Comparison of ENCODE assay signal across 8 mouse cellular contexts in genomic region chr5:124184898-124185701, GRCm38 (mm10).
A peak's percentile ranks its signal among the peaks of the same experiment; 100 is the strongest.
DNase-seq lines count a peak whose midpoint lies in the region; ATAC-seq and TF ChIP-seq lines count a peak whose summit lies in the region.

No protein-coding gene starts in this region.

- WGBS in cerebellum, adult 2 months = 32% methylated on average over 15 of the region's 15 CpGs
- 17% methylated on average over 15 of the region's 15 CpGs for WGBS in neural tube, embryonic 11.5 days
- 20% methylated on average over 15 of the region's 15 CpGs for WGBS in limb, embryonic 15.5 days

- H3K4me1 ChIP-seq in cerebellum, adult 2 months (ENCODE audit: control insufficient read depth, insufficient read depth, low read length) = peaks cover 62% of the 10 kb centered on the region
- H3K4me1 ChIP-seq in neural tube, embryonic 11.5 days (ENCODE audit: control insufficient read depth, insufficient read depth, low read length) = peaks cover 28% of the 10 kb centered on the region
- H3K4me1 ChIP-seq in limb, embryonic 15.5 days = peaks cover 52% of the 10 kb centered on the region

- no peak for ATAC-seq in neural tube, embryonic 11.5 days (ENCODE audit: insufficient read depth, low FRiP score, low TSS enrichment)
- ATAC-seq in limb, embryonic 15.5 days (ENCODE audit: insufficient number of reproducible peaks, low FRiP score, low TSS enrichment, low read depth) = peak; percentile 44; the same call in 1 of the 2 replicates

- no peak for DNase-seq in cerebellum, adult 2 months
- no peak for DNase-seq in cerebellum, adult 11 months
- no peak for DNase-seq in neural tube, embryonic 11.5 days (ENCODE audit: low spot score)
- no peak for DNase-seq in neural tube, embryonic 10.5 days (ENCODE audit: extremely low spot score, low spot score)
- peak; percentile 62 for DNase-seq in thymus, postnatal 25 days
- DNase-seq in spleen, adult 18-20 months = no peak
- DNase-seq in urinary bladder, adult 18-20 months (ENCODE audit: low spot score in 2 of 2) = no peak

- no peak for TF ChIP-seq CTCF in cerebellum, adult 2 months (IDR thresholded peaks at IDR 0.05; ENCODE audit: borderline replicate concordance, insufficient read depth, low read depth, low read length)

- H3K9ac ChIP-seq in neural tube, embryonic 11.5 days (ENCODE audit: low read length) = peak overlapping the region; percentile 12; the same call in 1 of the 2 replicates
- H3K9ac ChIP-seq in limb, embryonic 15.5 days = no peak overlapping the region

- no peaks in the 10 kb centered on the region for H3K27me3 ChIP-seq in cerebellum, adult 2 months (ENCODE audit: control insufficient read depth, insufficient read depth, low read length)
- H3K27me3 ChIP-seq in neural tube, embryonic 11.5 days (ENCODE audit: control insufficient read depth, insufficient read depth, low read length) = no peaks in the 10 kb centered on the region
- H3K27me3 ChIP-seq in limb, embryonic 15.5 days = no peaks in the 10 kb centered on the region

- TF ChIP-seq POLR2A in cerebellum, adult 2 months (IDR thresholded peaks at IDR 0.05; ENCODE audit: borderline replicate concordance, insufficient read depth, low read length) = no peak

- H3K36me3 ChIP-seq in neural tube, embryonic 11.5 days (ENCODE audit: control insufficient read depth, insufficient read depth, low read length) = no peaks in the 10 kb centered on the region
- H3K36me3 ChIP-seq in limb, embryonic 15.5 days = no peaks in the 10 kb centered on the region

- H3K4me2 ChIP-seq in neural tube, embryonic 11.5 days (ENCODE audit: low read depth) = 0 out of 2 replicates have a peak overlapping the region, but pooled peaks have one; percentile 21
- H3K4me2 ChIP-seq in limb, embryonic 15.5 days = peak overlapping the region; percentile 24

- H3K4me3 ChIP-seq in cerebellum, adult 2 months (replicated peaks; ENCODE audit: insufficient read depth, low read depth, low read length) = peak overlapping the region; percentile 35
- H3K4me3 ChIP-seq in neural tube, embryonic 11.5 days (ENCODE audit: low read depth, low read length) = 0 out of 2 replicates have a peak overlapping the region, but pooled peaks have one; percentile 3
- H3K4me3 ChIP-seq in limb, embryonic 15.5 days = peak overlapping the region; percentile 13; the same call in 1 of the 2 replicates

- H3K9me3 ChIP-seq in neural tube, embryonic 11.5 days (ENCODE audit: control insufficient read depth, low read length) = no peaks in the 10 kb centered on the region
- no peaks in the 10 kb centered on the region for H3K9me3 ChIP-seq in limb, embryonic 15.5 days

- H3K27ac ChIP-seq in cerebellum, adult 2 months (ENCODE audit: insufficient read depth, low read length) = peak overlapping the region; percentile 20
- no peak overlapping the region for H3K27ac ChIP-seq in neural tube, embryonic 11.5 days (ENCODE audit: low read depth, low read length)
- H3K27ac ChIP-seq in limb, embryonic 15.5 days = peak overlapping the region; percentile 22; the same call in 1 of the 2 replicates
